Mouse (Mus musculus) CH12.LX (cell line): Measurements from ENCODE around the gene Fam71b. TPM values are rescaled to one million over a fixed set of nuclear protein-coding genes. Genes with fewer than 3 reads are reported as not detected.
"Not testable (repeated sequence)": the region's sequence is repeated elsewhere in the genome, so short reads cannot be mapped to it uniquely, and the experiment has no call there.

Experiments used
- DNase-seq: peaks from one replicate; pipeline ENCODE4 v3.0.0-alpha.2; 2013; ENCODE audit errors: extremely low read depth
- H3K27ac ChIP-seq: 2 replicates; pipeline ENCODE4 v1.5.1; 2012; ENCODE audit warnings: low read depth, mild to moderate bottlenecking, control low read depth, moderate library complexity; ENCODE audit not compliant: insufficient read depth
- H3K27me3 ChIP-seq: replicated peaks from 2 replicates; pipeline ENCODE3; 2012; ENCODE audit warnings: inconsistent platforms
- H3K36me3 ChIP-seq, 2 experiments: replicated peaks in 1 of 2; 2 replicates each; pipeline versions ENCODE3 to v1.6.1; 2012; ENCODE audit warnings: inconsistent platforms in 1 of 2, low read length in 1 of 2, mild to moderate bottlenecking in 1 of 2, mixed read lengths in 1 of 2, moderate library complexity in 1 of 2; ENCODE audit not compliant: control insufficient read depth in 1 of 2, insufficient read depth in 1 of 2
- H3K4me1 ChIP-seq, 2 experiments: 2 replicates each; pipeline ENCODE4 v1.6.1; 2012; ENCODE audit warnings: inconsistent platforms in 1 of 2, moderate library complexity in 1 of 2; ENCODE audit not compliant: insufficient read depth in 2 of 2, control insufficient read depth in 1 of 2
- H3K4me2 ChIP-seq: 2 replicates; pipeline ENCODE4 v1.6.1; 2012; ENCODE audit warnings: low read depth, mild to moderate bottlenecking, control low read depth; ENCODE audit not compliant: poor library complexity, insufficient read depth, severe bottlenecking
- H3K4me3 ChIP-seq, 3 experiments: fragments of 150-350 bp in 1 of 3; sonication (generic) in 1 of 3; replicated peaks in 1 of 3; 2 replicates each; pipeline versions ENCODE3 to v1.5.1; 2011 to 2012; ENCODE audit warnings: low read depth in 2 of 3, low read length in 2 of 3, mild to moderate bottlenecking in 2 of 3, moderate library complexity in 2 of 3, control low read depth in 1 of 3, improper control_type of control experiment in 1 of 3, inconsistent platforms in 1 of 3, mixed read lengths in 1 of 3; ENCODE audit not compliant: poor library complexity in 1 of 3
- H3K79me2 ChIP-seq: replicated peaks from 2 replicates; pipeline ENCODE4 v1.6.1; 2012; ENCODE audit warnings: mild to moderate bottlenecking, moderate library complexity; ENCODE audit not compliant: control insufficient read depth, poor library complexity, insufficient read depth, severe bottlenecking; ENCODE audit errors: extremely low read depth
- H3K9ac ChIP-seq: 2 replicates; pipeline ENCODE4 v1.6.1; 2012; ENCODE audit warnings: low read depth, mild to moderate bottlenecking, control low read depth, moderate library complexity; ENCODE audit not compliant: insufficient read depth
- H3K9me3 ChIP-seq: replicated peaks from 2 replicates; pipeline ENCODE3; 2012; ENCODE audit warnings: low read length, inconsistent platforms, mixed read lengths
- CTCF ChIP-seq, 2 experiments: IDR thresholded peaks in 1 of 2; conservative IDR thresholded peaks in 1 of 2; 2 replicates each; pipeline ENCODE4 v1.5.1; 2011 to 2012; ENCODE audit warnings: low read depth in 2 of 2, low read length in 2 of 2, improper control_type of control experiment in 1 of 2, inconsistent platforms in 1 of 2, mild to moderate bottlenecking in 1 of 2, moderate library complexity in 1 of 2
- E2F4 ChIP-seq: IDR thresholded peaks from 2 replicates; pipeline ENCODE4 v1.6.1; 2011; ENCODE audit warnings: low read depth, low read length, improper control_type of control experiment; ENCODE audit not compliant: insufficient replicate concordance
- ELF1 ChIP-seq: IDR thresholded peaks from 2 replicates; pipeline ENCODE4 v1.6.1; 2014; ENCODE audit warnings: low read depth, mild to moderate bottlenecking, inconsistent platforms, low read length, improper control_type of control experiment
- HCFC1 ChIP-seq: IDR thresholded peaks from 2 replicates; pipeline ENCODE4 v1.6.1; 2012; ENCODE audit warnings: low read depth, mild to moderate bottlenecking, inconsistent platforms, low read length, improper control_type of control experiment
- IRF4 ChIP-seq: IDR thresholded peaks from 2 replicates; pipeline ENCODE4 v1.6.1; 2014; ENCODE audit warnings: low read depth, mild to moderate bottlenecking, inconsistent platforms, low read length, improper control_type of control experiment
- MEF2A ChIP-seq: IDR thresholded peaks from 2 replicates; pipeline ENCODE4 v1.6.1; 2014; ENCODE audit warnings: low read depth, mild to moderate bottlenecking, inconsistent platforms, low read length, improper control_type of control experiment, borderline replicate concordance
- NELFE ChIP-seq: IDR thresholded peaks from 2 replicates; pipeline ENCODE4 v1.6.1; 2011; ENCODE audit warnings: low read depth, low read length, improper control_type of control experiment
- POLR2A ChIP-seq: IDR thresholded peaks from 2 replicates; pipeline ENCODE4 v1.6.1; 2011; ENCODE audit warnings: low read depth, mild to moderate bottlenecking, improper control_type of control experiment, low read length
- RAD21 ChIP-seq: IDR thresholded peaks from 2 replicates; pipeline ENCODE4 v1.6.1; 2011; ENCODE audit warnings: low read depth, mild to moderate bottlenecking, low read length, improper control_type of control experiment, moderate library complexity
- RCOR1 ChIP-seq: conservative IDR thresholded peaks from 2 replicates; pipeline ENCODE4 v1.6.1; 2012; ENCODE audit warnings: low read depth, mild to moderate bottlenecking, inconsistent platforms, low read length, improper control_type of control experiment
- SIN3A ChIP-seq: IDR thresholded peaks from 2 replicates; pipeline ENCODE4 v1.6.1; 2012; ENCODE audit warnings: low read length, improper control_type of control experiment, inconsistent platforms
- SMC3 ChIP-seq: IDR thresholded peaks from 2 replicates; pipeline ENCODE4 v1.6.1; 2011; ENCODE audit warnings: low read depth, low read length, improper control_type of control experiment
- USF1 ChIP-seq: IDR thresholded peaks from 2 replicates; pipeline ENCODE4 v1.6.1; 2014; ENCODE audit warnings: low read depth, mild to moderate bottlenecking, inconsistent platforms, low read length, improper control_type of control experiment
- USF2 ChIP-seq: conservative IDR thresholded peaks from 2 replicates; pipeline ENCODE4 v1.6.1; 2011; ENCODE audit warnings: low read depth, low read length, improper control_type of control experiment
- ZC3H11A ChIP-seq: IDR thresholded peaks from 2 replicates; pipeline ENCODE4 v1.6.1; 2012; ENCODE audit warnings: low read depth, mild to moderate bottlenecking, inconsistent platforms, low read length, improper control_type of control experiment
- ZMIZ1 ChIP-seq: IDR thresholded peaks from 2 replicates; pipeline ENCODE4 v1.6.1; 2012; ENCODE audit warnings: low read depth, mild to moderate bottlenecking, inconsistent platforms, low read length, improper control_type of control experiment
- ZNF384 ChIP-seq: IDR thresholded peaks from 2 replicates; pipeline ENCODE4 v1.6.1; 2012; ENCODE audit warnings: low read depth, low read length, improper control_type of control experiment, inconsistent platforms
- dilution Hi-C: fragments of 300-500 bp; cut with MboI; formaldehyde crosslinking; loops from 2 replicates; pipeline ENCODE4 v1.14.3; 2020; ENCODE audit warnings: low sequenced_read_pairs; ENCODE audit not compliant: extremely low pct_unique_long_range_greater_than_20kb, extremely low pct_ligation_motif_present
- in situ Hi-C: fragments of 300-500 bp; cut with MboI; formaldehyde crosslinking; loops from 3 replicates; pipeline ENCODE4 v1.14.3; 2019; ENCODE audit warnings: low sequenced_read_pairs, low pct_ligation_motif_present, low pct_unique_long_range_greater_than_20kb, mixed read lengths
- polyA plus RNA-seq: library from polyadenylated mRNA; unstranded; fragments of >175 nt; gene quantifications from 2 replicates; pipeline ENCODE4 v1.2.1, GENCODE M21; 2012; ENCODE audit warnings: low read depth; ENCODE audit not compliant: insufficient read length
- total RNA-seq, 2 experiments: library from RNA; depleted of rRNA; stranded (reverse); fragments of 300-350 nt in 1 of 2; fragments of >200 nt in 1 of 2; gene quantifications; 2 replicates each; pipeline ENCODE4 v1.2.3; 2012 to 2014

The Fam71b gene
- total and polyA plus RNA-seq, 3 experiments, result 0.46 to 2.6 (median 2.4) TPM

DNA sequence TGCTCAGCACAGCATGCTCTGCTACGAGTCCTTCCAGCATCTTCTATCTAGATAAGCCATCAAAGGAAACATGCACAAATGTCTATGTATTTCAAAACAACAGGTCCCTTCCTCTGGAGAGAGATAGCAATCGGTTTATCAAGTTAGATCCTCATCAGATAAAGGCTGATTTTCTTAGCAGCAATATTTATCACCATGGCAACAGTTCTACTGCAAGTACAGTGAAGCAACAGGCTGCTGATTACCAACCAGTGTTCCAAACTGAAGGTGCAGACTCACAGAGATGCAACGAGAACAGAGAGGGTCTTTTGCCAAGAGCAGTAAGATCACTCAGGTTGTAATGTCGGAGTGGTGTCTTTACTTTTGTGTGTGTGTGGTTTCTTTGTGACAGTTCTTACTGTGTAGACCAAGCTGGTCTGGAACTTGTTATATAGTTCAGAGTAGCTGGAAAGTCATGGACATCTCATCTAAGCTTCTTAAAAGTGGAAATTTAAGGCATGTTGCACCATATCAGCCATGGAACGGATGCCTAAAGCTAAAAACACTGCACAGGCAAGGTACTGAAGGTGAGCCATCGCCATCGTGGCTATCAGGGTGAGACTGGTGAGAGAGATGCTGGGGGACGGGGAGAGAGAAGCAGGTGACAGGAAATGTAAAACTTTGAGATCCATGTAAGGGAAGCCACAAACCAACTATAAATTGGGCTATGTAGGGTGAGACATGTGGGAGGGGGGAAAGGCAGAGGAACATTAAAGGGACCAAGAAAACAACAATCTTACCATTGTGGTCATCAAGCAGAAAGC, 24.9 kb downstream of the Fam71b start:
- Histone ChIP-seq H3K36me3 (no peaks in the 10 kb centered on the region), H3K27ac (no peak overlapping the region), H3K4me2 (no peak overlapping the region), H3K9me3 (peaks cover 4% of the 10 kb centered on the region), H3K79me2 (no peaks in the 10 kb centered on the region), H3K4me3 (no peak overlapping the region), H3K4me1 (peaks cover 11 to 46% of the 10 kb centered on the region in 2 experiments), H3K27me3 (no peaks in the 10 kb centered on the region), H3K9ac (no peak overlapping the region)
- dilution Hi-C loops, result no loop called here
- DNase-seq, result no peak
- in situ Hi-C loops, result no loop called here
- TF ChIP-seq CTCF (conservative IDR thresholded peaks at IDR 0.05 in 1 of 2, IDR thresholded peaks at IDR 0.05 in 1 of 2; ENCODE audit: low read depth in 2 of 2, low read length in 2 of 2), result no peak
- no peak for TF ChIP-seq USF1
- TF ChIP-seq ZMIZ1, result no peak
- no peak for TF ChIP-seq MEF2A
- TF ChIP-seq USF2, result no peak
- TF ChIP-seq IRF4, result no peak
- no peak for TF ChIP-seq HCFC1

DNA sequence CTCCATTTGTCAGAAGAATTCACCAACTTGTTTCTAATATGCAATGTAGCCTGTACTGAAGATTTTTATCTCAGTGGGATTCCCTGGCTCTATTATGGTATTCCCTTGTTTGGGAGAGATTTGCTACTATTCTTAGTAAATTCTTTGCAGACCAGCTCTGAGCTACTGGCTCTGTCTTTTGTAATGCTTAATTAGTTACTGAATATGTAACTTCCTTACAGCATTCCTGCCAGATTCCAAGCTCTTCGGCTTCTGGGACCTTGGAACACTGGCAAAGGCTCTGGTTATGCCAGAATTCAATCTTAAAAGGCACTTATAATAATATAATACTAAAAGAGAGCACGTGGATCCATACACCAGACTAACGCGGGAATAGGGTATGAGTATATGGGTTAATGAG, 31.8 kb downstream of the Fam71b start:
- H3K27me3 ChIP-seq, in situ Hi-C loops, H3K9ac ChIP-seq, dilution Hi-C loops, H3K4me3 ChIP-seq, H3K4me2 ChIP-seq, H3K27ac ChIP-seq, H3K79me2 ChIP-seq, DNase-seq, H3K36me3 ChIP-seq: not testable (repeated sequence)
- Histone ChIP-seq H3K9me3 (peaks cover 12% of the 10 kb centered on the region), H3K4me1 (peaks cover 3 to 21% of the 10 kb centered on the region in 2 experiments; a peak in 3 of 4 replicates)

GRCm38 (mm10) chr11:46430123-46430522, 33.8 kb downstream of the Fam71b start:
- Histone ChIP-seq H3K4me2 (no peak overlapping the region), H3K79me2 (no peaks in the 10 kb centered on the region), H3K27ac (no peak overlapping the region), H3K27me3 (no peaks in the 10 kb centered on the region), H3K36me3 (no peaks in the 10 kb centered on the region), H3K9ac (no peak overlapping the region), H3K9me3 (peaks cover 12% of the 10 kb centered on the region), H3K4me3 (no peak overlapping the region), H3K4me1 (peaks cover 3 to 22% of the 10 kb centered on the region in 2 experiments; a peak in 3 of 4 replicates)
- dilution Hi-C loops (no loop called here), in situ Hi-C loops (loop anchor here (5.0 kb wide), 1 partner anchor 153 kb away; no protein-coding TSS in a partner anchor)
- TF ChIP-seq RCOR1, result no peak
- TF ChIP-seq SIN3A, result no peak
- TF ChIP-seq E2F4, result no peak
- no peak for TF ChIP-seq POLR2A
- TF ChIP-seq RAD21, result peak; percentile 40
- TF ChIP-seq CTCF (conservative IDR thresholded peaks at IDR 0.05 in 1 of 2, IDR thresholded peaks at IDR 0.05 in 1 of 2; ENCODE audit: low read depth in 2 of 2, low read length in 2 of 2), result peak in 1 of 2 experiments; percentile 42; a peak in 2 of 4 replicates
- TF ChIP-seq ZNF384, result peak; percentile 65
- peak; percentile 53 for TF ChIP-seq SMC3
- TF ChIP-seq ELF1, result no peak
- no peak for TF ChIP-seq NELFE
- TF ChIP-seq ZC3H11A, result no peak
- DNase-seq, result no peak
